8 mouse cellular contexts compared by ENCODE assay signal in genomic region chr16:38632147-38632546, GRCm38 (mm10).
A peak's percentile ranks its signal among the peaks of the same experiment; 100 is the strongest.
DNase-seq lines count a peak whose midpoint lies in the region; ATAC-seq and TF ChIP-seq lines count a peak whose summit lies in the region.

No protein-coding gene starts in this region.

- H3K4me2 ChIP-seq in stomach, postnatal 0 days (replicated peaks; ENCODE audit: low read depth): no peak overlapping the region

- 60% methylated on average over 6 of the region's 6 CpGs for WGBS in stomach, postnatal 0 days

- H3K4me1 ChIP-seq in stomach, postnatal 0 days (replicated peaks; ENCODE audit: control insufficient read depth, insufficient read depth): no peaks in the 10 kb centered on the region

- intact Hi-C loops in heart, postnatal 25 days (cut with DNase I): loop anchor here (5.0 to 10.0 kb wide), 2 partner anchors 35 to 73 kb away; no protein-coding TSS in a partner anchor

- H3K9ac ChIP-seq in stomach, postnatal 0 days (ENCODE audit: low read length): no peak overlapping the region

- peak; percentile 96 for DNase-seq in heart, adult 11 months
- no peak for DNase-seq in heart, postnatal 25 days (ENCODE audit: low spot score)
- peak; percentile 88 for DNase-seq in CD4-positive, CD25-positive, alpha-beta regulatory T cell, adult 2 months (ENCODE audit: low read depth, low spot score)
- peak; percentile 79 for DNase-seq in adrenal gland, postnatal 25 days
- DNase-seq in gastrocnemius, postnatal 4 days (ENCODE audit: low spot score in 2 of 2): peak; percentile 42 to 51
- peak; percentile 27 for DNase-seq in layer of hippocampus, adult 9-11 months
- peak; percentile 60 for DNase-seq in stomach, postnatal 0 days (ENCODE audit: low spot score)

- H3K36me3 ChIP-seq in stomach, postnatal 0 days (ENCODE audit: control insufficient read depth, insufficient read depth, low read length): no peaks in the 10 kb centered on the region

- H3K27me3 ChIP-seq in stomach, postnatal 0 days (ENCODE audit: control insufficient read depth, insufficient read depth, low read length): no peaks in the 10 kb centered on the region

- no peaks in the 10 kb centered on the region for H3K9me3 ChIP-seq in stomach, postnatal 0 days (ENCODE audit: control insufficient read depth, low read length)

- no peak overlapping the region for H3K4me3 ChIP-seq in stomach, postnatal 0 days (ENCODE audit: low read depth, low read length)

- TF ChIP-seq CTCF in stomach, postnatal 0 days (IDR thresholded peaks at IDR 0.05; ENCODE audit: low read depth): peak; percentile 83

- no peak for TF ChIP-seq EP300 in stomach, postnatal 0 days (optimal IDR thresholded peaks at IDR 0.05)

- no peak overlapping the region for H3K27ac ChIP-seq in stomach, postnatal 0 days (replicated peaks)

- peak; percentile 81 for ATAC-seq in megakaryocyte, adult 5-6 weeks (ENCODE audit: poor library complexity, severe bottlenecking)
- 0 out of 2 replicates have a peak, but pooled peaks have one; percentile 59 for ATAC-seq in stomach, postnatal 0 days (ENCODE audit: low FRiP score, low TSS enrichment)
